Mouse (Mus musculus): ENCODE data around the gene Hdac11. TPM values are rescaled to one million over a fixed set of nuclear protein-coding genes. Genes with fewer than 3 reads are reported as not detected.
A peak's percentile ranks its signal among the peaks of the same experiment; 100 is the strongest.

Hdac11 gene
- polyA plus RNA-seq, 1 experiment: 3.5 TPM

- Histone ChIP-seq H3K4me3 (ENCODE audit: insufficient read depth, low read depth, low read length) (no peak overlapping the region), H3K4me1 (ENCODE audit: control insufficient read depth, insufficient read depth, insufficient read length, low read length) (no peaks in the 10 kb centered on the region), H3K27ac (replicated peaks; ENCODE audit: low read depth, low read length) (no peak overlapping the region)
These were observed 2.9 kb upstream of the Hdac11 start for GRCm38 (mm10) chr6:91153549-91154064.

- Histone ChIP-seq H3K27ac (replicated peaks; ENCODE audit: low read depth, low read length) (no peak overlapping the region), H3K4me3 (ENCODE audit: insufficient read depth, low read depth, low read length) (no peak overlapping the region), H3K4me1 (ENCODE audit: control insufficient read depth, insufficient read depth, insufficient read length, low read length) (no peaks in the 10 kb centered on the region)
These were observed 1.8 kb upstream of the Hdac11 start for GRCm38 (mm10) chr6:91154685-91155084.

GRCm38 (mm10) chr6:91155286-91155685 is 1.2 kb upstream of the Hdac11 start:
- H3K4me3 ChIP-seq (ENCODE audit: insufficient read depth, low read depth, low read length): no peak overlapping the region
- no peak overlapping the region for H3K27ac ChIP-seq (replicated peaks; ENCODE audit: low read depth, low read length)
- H3K4me1 ChIP-seq (ENCODE audit: control insufficient read depth, insufficient read depth, insufficient read length, low read length): no peaks in the 10 kb centered on the region

- no peaks in the 10 kb centered on the region for H3K4me1 ChIP-seq (ENCODE audit: control insufficient read depth, insufficient read depth, insufficient read length, low read length)
- no peak overlapping the region for H3K4me3 ChIP-seq (ENCODE audit: insufficient read depth, low read depth, low read length)
- H3K27ac ChIP-seq (replicated peaks; ENCODE audit: low read depth, low read length): no peak overlapping the region
These were observed 403 bp upstream of the Hdac11 start for GRCm38 (mm10) chr6:91156062-91156461.

GRCm38 (mm10) chr6:91157237-91157570 is 739 bp downstream of the Hdac11 start:
- Histone ChIP-seq H3K4me3 (ENCODE audit: insufficient read depth, low read depth, low read length) (peak overlapping the region; percentile 55), H3K4me1 (ENCODE audit: control insufficient read depth, insufficient read depth, insufficient read length, low read length) (no peaks in the 10 kb centered on the region), H3K27ac (replicated peaks; ENCODE audit: low read depth, low read length) (no peak overlapping the region)

GRCm38 (mm10) chr6:91159047-91159446 is 2.6 kb downstream of the Hdac11 start:
- H3K4me3 ChIP-seq (ENCODE audit: insufficient read depth, low read depth, low read length): no peak overlapping the region
- H3K27ac ChIP-seq (replicated peaks; ENCODE audit: low read depth, low read length): no peak overlapping the region
- no peaks in the 10 kb centered on the region for H3K4me1 ChIP-seq (ENCODE audit: control insufficient read depth, insufficient read depth, insufficient read length, low read length)

- Histone ChIP-seq H3K4me3 (ENCODE audit: insufficient read depth, low read depth, low read length) (no peak overlapping the region), H3K27ac (replicated peaks; ENCODE audit: low read depth, low read length) (no peak overlapping the region), H3K4me1 (ENCODE audit: control insufficient read depth, insufficient read depth, insufficient read length, low read length) (no peaks in the 10 kb centered on the region)
These were observed 3.9 kb downstream of the Hdac11 start for GRCm38 (mm10) chr6:91160399-91160798.

GRCm38 (mm10) chr6:91160976-91161375 is 4.5 kb downstream of the Hdac11 start:
- Histone ChIP-seq H3K27ac (replicated peaks; ENCODE audit: low read depth, low read length) (no peak overlapping the region), H3K4me1 (ENCODE audit: control insufficient read depth, insufficient read depth, insufficient read length, low read length) (no peaks in the 10 kb centered on the region), H3K4me3 (ENCODE audit: insufficient read depth, low read depth, low read length) (no peak overlapping the region)

GRCm38 (mm10) chr6:91161506-91162235 is 5.2 kb downstream of the Hdac11 start:
- no peaks in the 10 kb centered on the region for H3K4me1 ChIP-seq (ENCODE audit: control insufficient read depth, insufficient read depth, insufficient read length, low read length)
- no peak overlapping the region for H3K4me3 ChIP-seq (ENCODE audit: insufficient read depth, low read depth, low read length)
- H3K27ac ChIP-seq (replicated peaks; ENCODE audit: low read depth, low read length): no peak overlapping the region

- Histone ChIP-seq H3K4me3 (ENCODE audit: insufficient read depth, low read depth, low read length) (no peak overlapping the region), H3K4me1 (ENCODE audit: control insufficient read depth, insufficient read depth, insufficient read length, low read length) (no peaks in the 10 kb centered on the region), H3K27ac (replicated peaks; ENCODE audit: low read depth, low read length) (no peak overlapping the region)
These were observed 5.8 kb downstream of the Hdac11 start for GRCm38 (mm10) chr6:91162314-91162713.

- H3K4me1 ChIP-seq (ENCODE audit: control insufficient read depth, insufficient read depth, insufficient read length, low read length): no peaks in the 10 kb centered on the region
- no peak overlapping the region for H3K4me3 ChIP-seq (ENCODE audit: insufficient read depth, low read depth, low read length)
These were observed 6.9 kb downstream of the Hdac11 start for GRCm38 (mm10) chr6:91163195-91163911.

GRCm38 (mm10) chr6:91164584-91164983 is 8.1 kb downstream of the Hdac11 start:
- Histone ChIP-seq H3K4me3 (ENCODE audit: insufficient read depth, low read depth, low read length) (no peak overlapping the region), H3K4me1 (ENCODE audit: control insufficient read depth, insufficient read depth, insufficient read length, low read length) (no peaks in the 10 kb centered on the region), H3K27ac (replicated peaks; ENCODE audit: low read depth, low read length) (no peak overlapping the region)

More at GRCm38 (mm10) chr6:91163195-91163911, 6.9 kb downstream of the Hdac11 start:
- no peak overlapping the region for H3K27ac ChIP-seq (replicated peaks; ENCODE audit: low read depth, low read length)

- no peak overlapping the region for H3K4me3 ChIP-seq (ENCODE audit: insufficient read depth, low read depth, low read length)
- H3K27ac ChIP-seq (replicated peaks; ENCODE audit: low read depth, low read length): no peak overlapping the region
These were observed 8.7 kb downstream of the Hdac11 start for GRCm38 (mm10) chr6:91165210-91165609.

GRCm38 (mm10) chr6:91167828-91168227 is 11.4 kb downstream of the Hdac11 start:
- Histone ChIP-seq H3K4me3 (ENCODE audit: insufficient read depth, low read depth, low read length) (no peak overlapping the region), H3K4me1 (ENCODE audit: control insufficient read depth, insufficient read depth, insufficient read length, low read length) (no peaks in the 10 kb centered on the region), H3K27ac (replicated peaks; ENCODE audit: low read depth, low read length) (no peak overlapping the region)

More at GRCm38 (mm10) chr6:91165210-91165609, 8.7 kb downstream of the Hdac11 start:
- H3K4me1 ChIP-seq (ENCODE audit: control insufficient read depth, insufficient read depth, insufficient read length, low read length): no peaks in the 10 kb centered on the region

- Histone ChIP-seq H3K4me3 (ENCODE audit: insufficient read depth, low read depth, low read length) (no peak overlapping the region), H3K27ac (replicated peaks; ENCODE audit: low read depth, low read length) (no peak overlapping the region), H3K4me1 (ENCODE audit: control insufficient read depth, insufficient read depth, insufficient read length, low read length) (no peaks in the 10 kb centered on the region)
These were observed 12.7 kb downstream of the Hdac11 start for GRCm38 (mm10) chr6:91169129-91169528.

All from brown adipose tissue, adult 24 weeks (tissue).